Mouse (Mus musculus) lung, postnatal 0 days (tissue): ENCODE results near the gene Lmntd1.
A peak's percentile ranks its signal among the peaks of the same experiment; 100 is the strongest.

Source experiments
- CTCF ChIP-seq: IDR thresholded peaks from 2 replicates; pipeline ENCODE4 v1.5.1; 2016; ENCODE audit warnings: antibody characterized with exemption, mild to moderate bottlenecking
- EP300 ChIP-seq: IDR thresholded peaks from 2 replicates; pipeline ENCODE4 v1.6.1; 2016; ENCODE audit warnings: antibody characterized with exemption, mild to moderate bottlenecking, control low read depth

- TF ChIP-seq EP300 (no peak), CTCF (peak; percentile 45; the same call in 1 of the 2 replicates)
Observed at GRCm38 (mm10) chr6:145396534-145396933, 217.6 kb downstream of the Lmntd1 start.
